Mouse (Mus musculus): Measurements from ENCODE around the gene Insm1. TPM values are rescaled to one million over a fixed set of nuclear protein-coding genes. Genes with fewer than 3 reads are reported as not detected.

Insm1 gene
- polyA plus RNA-seq (2012; fragmentation: generic; extraction: Trizol) = not detected

GRCm38 (mm10) chr2:146221076-146221928 lies at the start of gene Insm1:
TSS of gene Insm1 (plus strand) at chr2:146221921.
- H3K4me2 ChIP-seq (ENCODE audit: low read depth) = no peak within 1 kb of the TSS
- no peaks in the 10 kb centered on the region for H3K79me2 ChIP-seq (ENCODE audit: control insufficient read depth, insufficient read depth)
- no peak within 1 kb of the TSS for H3ac ChIP-seq (ENCODE audit: control insufficient read depth, insufficient read length)
- no peaks in the 10 kb centered on the region for H3K36me3 ChIP-seq (ENCODE audit: control insufficient read depth, insufficient read depth)
- TF ChIP-seq REST (IDR thresholded peaks at IDR 0.05; ENCODE audit: insufficient read depth, insufficient read length) = no peak
- TF ChIP-seq POLR2A (IDR thresholded peaks at IDR 0.05; ENCODE audit: insufficient read length, low read depth) = no peak
- no peak for TF ChIP-seq CEBPB (IDR thresholded peaks at IDR 0.05; ENCODE audit: insufficient read depth, poor library complexity, severe bottlenecking)
- no peak for TF ChIP-seq TCF12 (IDR thresholded peaks at IDR 0.05; ENCODE audit: insufficient read depth, poor library complexity, severe bottlenecking)
- TF ChIP-seq E2F4 (IDR thresholded peaks at IDR 0.05; ENCODE audit: insufficient read depth) = no peak
- H3K27me3 ChIP-seq (ENCODE audit: control insufficient read depth, insufficient read depth, insufficient read length) = peaks cover 52% of the 10 kb centered on the region
- no peak within 1 kb of the TSS for H3K4me3 ChIP-seq

DNA sequence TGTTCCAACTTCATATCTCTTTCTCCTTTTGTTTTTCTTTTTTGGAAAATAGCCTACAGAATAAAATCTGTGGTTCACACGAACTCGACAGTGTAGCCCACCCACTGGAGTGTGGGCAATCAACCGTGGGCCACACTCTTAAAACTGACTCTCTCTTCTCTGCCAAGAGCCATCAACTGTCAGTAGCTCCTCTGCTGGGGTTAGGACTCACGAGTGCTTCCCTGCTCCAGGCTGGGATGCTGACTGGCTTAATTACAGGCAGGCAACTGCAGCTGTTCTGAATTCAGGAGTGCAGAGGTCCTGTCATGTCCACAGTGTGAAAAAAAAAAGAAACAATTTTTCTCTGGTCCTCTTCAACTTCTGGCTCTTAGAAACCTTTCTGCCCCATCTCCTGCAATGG lies 49.6 kb upstream of the Insm1 start:
- no peak for TF ChIP-seq POLR2A (IDR thresholded peaks at IDR 0.05; ENCODE audit: insufficient read length, low read depth)
- TF ChIP-seq SRF (IDR thresholded peaks at IDR 0.05; ENCODE audit: control insufficient read depth, insufficient read length, low read depth) = no peak
- TF ChIP-seq MYOG (IDR thresholded peaks at IDR 0.05; ENCODE audit: control insufficient read depth in 1 of 3, insufficient read depth in 1 of 3, insufficient read length in 2 of 3, low read depth in 2 of 3) = no peak
- no peak for TF ChIP-seq MYOD1 (IDR thresholded peaks at IDR 0.05; ENCODE audit: control insufficient read depth in 1 of 3, insufficient read length in 2 of 3, low read depth in 2 of 3)
- TF ChIP-seq CEBPB (IDR thresholded peaks at IDR 0.05; ENCODE audit: insufficient read depth, poor library complexity, severe bottlenecking) = no peak
- TF ChIP-seq REST (IDR thresholded peaks at IDR 0.05; ENCODE audit: insufficient read depth, insufficient read length) = no peak
- TF ChIP-seq USF1 (IDR thresholded peaks at IDR 0.05; ENCODE audit: low read depth) = no peak
- H3ac ChIP-seq (ENCODE audit: control insufficient read depth, insufficient read length) = no peak overlapping the region
- no peaks in the 10 kb centered on the region for H3K36me3 ChIP-seq (ENCODE audit: control insufficient read depth, insufficient read depth)
- no peaks in the 10 kb centered on the region for H3K79me2 ChIP-seq (ENCODE audit: control insufficient read depth, insufficient read depth)
- no peak overlapping the region for H3K4me2 ChIP-seq (ENCODE audit: low read depth)
- H3K4me3 ChIP-seq = no peak overlapping the region
- H3K27me3 ChIP-seq (ENCODE audit: control insufficient read depth, insufficient read depth, insufficient read length) = no peaks in the 10 kb centered on the region

GRCm38 (mm10) chr2:146174173-146174572 lies 47.5 kb upstream of the Insm1 start:
- Histone ChIP-seq H3K36me3 (ENCODE audit: control insufficient read depth, insufficient read depth) (no peaks in the 10 kb centered on the region), H3K27me3 (ENCODE audit: control insufficient read depth, insufficient read depth, insufficient read length) (no peaks in the 10 kb centered on the region), H3K4me2 (ENCODE audit: low read depth) (no peak overlapping the region), H3K4me3 (no peak overlapping the region), H3K79me2 (ENCODE audit: control insufficient read depth, insufficient read depth) (no peaks in the 10 kb centered on the region), H3ac (ENCODE audit: control insufficient read depth, insufficient read length) (no peak overlapping the region)
- TF ChIP-seq USF1 (IDR thresholded peaks at IDR 0.05; ENCODE audit: low read depth) (no peak), REST (IDR thresholded peaks at IDR 0.05; ENCODE audit: insufficient read depth, insufficient read length) (no peak), CEBPB (IDR thresholded peaks at IDR 0.05; ENCODE audit: insufficient read depth, poor library complexity, severe bottlenecking) (no peak), POLR2AphosphoS2 (IDR thresholded peaks at IDR 0.05; ENCODE audit: insufficient read length, low read depth) (no peak), POLR2A (IDR thresholded peaks at IDR 0.05; ENCODE audit: insufficient read length, low read depth) (no peak), SRF (IDR thresholded peaks at IDR 0.05; ENCODE audit: control insufficient read depth, insufficient read length, low read depth) (no peak), MYOG (IDR thresholded peaks at IDR 0.05; ENCODE audit: control insufficient read depth in 1 of 3, insufficient read depth in 1 of 3, insufficient read length in 2 of 3, low read depth in 2 of 3) (no peak), TCF3 (IDR thresholded peaks at IDR 0.05; ENCODE audit: insufficient read length, low read depth) (no peak), MYOD1 (IDR thresholded peaks at IDR 0.05; ENCODE audit: control insufficient read depth in 1 of 3, insufficient read length in 2 of 3, low read depth in 2 of 3) (no peak), E2F4 (IDR thresholded peaks at IDR 0.05; ENCODE audit: insufficient read depth) (no peak), MAX (IDR thresholded peaks at IDR 0.05; ENCODE audit: low read depth) (no peak), TCF12 (IDR thresholded peaks at IDR 0.05; ENCODE audit: insufficient read depth, poor library complexity, severe bottlenecking) (no peak)

- Histone ChIP-seq H3K79me2 (ENCODE audit: control insufficient read depth, insufficient read depth) (no peaks in the 10 kb centered on the region), H3ac (ENCODE audit: control insufficient read depth, insufficient read length) (no peak overlapping the region), H3K4me3 (no peak overlapping the region), H3K27me3 (ENCODE audit: control insufficient read depth, insufficient read depth, insufficient read length) (no peaks in the 10 kb centered on the region), H3K4me2 (ENCODE audit: low read depth) (no peak overlapping the region), H3K36me3 (ENCODE audit: control insufficient read depth, insufficient read depth) (no peaks in the 10 kb centered on the region)
- TF ChIP-seq MYOD1 (IDR thresholded peaks at IDR 0.05; ENCODE audit: control insufficient read depth in 1 of 3, insufficient read length in 2 of 3, low read depth in 2 of 3) = no peak
- TF ChIP-seq MAX (IDR thresholded peaks at IDR 0.05; ENCODE audit: low read depth) = no peak
- no peak for TF ChIP-seq CEBPB (IDR thresholded peaks at IDR 0.05; ENCODE audit: insufficient read depth, poor library complexity, severe bottlenecking)
- TF ChIP-seq REST (IDR thresholded peaks at IDR 0.05; ENCODE audit: insufficient read depth, insufficient read length) = no peak
- no peak for TF ChIP-seq SRF (IDR thresholded peaks at IDR 0.05; ENCODE audit: control insufficient read depth, insufficient read length, low read depth)
- TF ChIP-seq TCF12 (IDR thresholded peaks at IDR 0.05; ENCODE audit: insufficient read depth, poor library complexity, severe bottlenecking) = no peak
- no peak for TF ChIP-seq USF1 (IDR thresholded peaks at IDR 0.05; ENCODE audit: low read depth)
- no peak for TF ChIP-seq MYOG (IDR thresholded peaks at IDR 0.05; ENCODE audit: control insufficient read depth in 1 of 3, insufficient read depth in 1 of 3, insufficient read length in 2 of 3, low read depth in 2 of 3)
- TF ChIP-seq E2F4 (IDR thresholded peaks at IDR 0.05; ENCODE audit: insufficient read depth) = no peak
- no peak for TF ChIP-seq POLR2A (IDR thresholded peaks at IDR 0.05; ENCODE audit: insufficient read length, low read depth)
- no peak for TF ChIP-seq POLR2AphosphoS2 (IDR thresholded peaks at IDR 0.05; ENCODE audit: insufficient read length, low read depth)
- TF ChIP-seq TCF3 (IDR thresholded peaks at IDR 0.05; ENCODE audit: insufficient read length, low read depth) = no peak
Measured at GRCm38 (mm10) chr2:146178718-146179117, 43.0 kb upstream of the Insm1 start.

All from myocyte (in vitro differentiated cells).